Mouse (Mus musculus): ENCODE measurements around the gene Pdgfa. TPM values are rescaled to one million over a fixed set of nuclear protein-coding genes. Genes with fewer than 3 reads are reported as not detected.
A peak's percentile ranks its signal among the peaks of the same experiment; 100 is the strongest.

Gene Pdgfa
- polyA plus RNA-seq, 1 experiment from 2014 or later: 77.7 TPM

DNA sequence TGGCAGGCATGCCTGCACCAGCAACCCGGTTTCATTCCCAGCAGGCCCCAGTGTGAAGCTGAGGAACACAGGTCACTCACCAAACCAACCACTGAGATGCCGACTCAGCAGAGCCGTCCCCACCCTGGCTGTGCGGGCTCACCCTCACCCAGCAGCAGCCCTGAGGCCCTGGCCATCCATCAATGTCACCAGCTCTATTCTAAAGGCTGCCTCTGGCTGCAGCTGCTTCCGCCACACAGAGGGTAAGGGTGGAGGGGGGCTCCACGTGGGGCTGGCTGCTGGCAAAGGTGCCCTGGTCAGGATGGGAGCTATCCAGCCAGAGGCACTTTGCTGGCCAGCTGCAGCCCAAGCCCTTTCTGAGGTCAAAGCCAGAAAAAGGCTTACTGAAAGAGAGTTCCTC lies 62.6 kb downstream of the Pdgfa start:
- H3K4me1 ChIP-seq (replicated peaks; ENCODE audit: insufficient read depth, low read length): peaks cover 4% of the 10 kb centered on the region; the same call in 1 of the 2 replicates
- DNase-seq (ENCODE audit: low spot score) (no peak), ATAC-seq (replicated peaks; ENCODE audit: low FRiP score, low read depth) (peak; percentile 65; the same call in 1 of the 2 replicates)
- no peak overlapping the region for H3K4me2 ChIP-seq (ENCODE audit: low read length)
- H3K36me3 ChIP-seq (ENCODE audit: insufficient read depth, low read length): no peaks in the 10 kb centered on the region
- no peaks in the 10 kb centered on the region for H3K9me3 ChIP-seq (replicated peaks; ENCODE audit: low read length)
- WGBS: 2% methylated on average over 6 of the region's 6 CpGs
- no peaks in the 10 kb centered on the region for H3K27me3 ChIP-seq (ENCODE audit: insufficient read depth, low read length)
- no peak overlapping the region for H3K4me3 ChIP-seq (replicated peaks; ENCODE audit: low read depth, low read length)
- no peak overlapping the region for H3K27ac ChIP-seq
- H3K9ac ChIP-seq (ENCODE audit: low read depth, low read length): no peak overlapping the region
- no peak for TF ChIP-seq CTCF (IDR thresholded peaks at IDR 0.05; ENCODE audit: low read depth)

DNA sequence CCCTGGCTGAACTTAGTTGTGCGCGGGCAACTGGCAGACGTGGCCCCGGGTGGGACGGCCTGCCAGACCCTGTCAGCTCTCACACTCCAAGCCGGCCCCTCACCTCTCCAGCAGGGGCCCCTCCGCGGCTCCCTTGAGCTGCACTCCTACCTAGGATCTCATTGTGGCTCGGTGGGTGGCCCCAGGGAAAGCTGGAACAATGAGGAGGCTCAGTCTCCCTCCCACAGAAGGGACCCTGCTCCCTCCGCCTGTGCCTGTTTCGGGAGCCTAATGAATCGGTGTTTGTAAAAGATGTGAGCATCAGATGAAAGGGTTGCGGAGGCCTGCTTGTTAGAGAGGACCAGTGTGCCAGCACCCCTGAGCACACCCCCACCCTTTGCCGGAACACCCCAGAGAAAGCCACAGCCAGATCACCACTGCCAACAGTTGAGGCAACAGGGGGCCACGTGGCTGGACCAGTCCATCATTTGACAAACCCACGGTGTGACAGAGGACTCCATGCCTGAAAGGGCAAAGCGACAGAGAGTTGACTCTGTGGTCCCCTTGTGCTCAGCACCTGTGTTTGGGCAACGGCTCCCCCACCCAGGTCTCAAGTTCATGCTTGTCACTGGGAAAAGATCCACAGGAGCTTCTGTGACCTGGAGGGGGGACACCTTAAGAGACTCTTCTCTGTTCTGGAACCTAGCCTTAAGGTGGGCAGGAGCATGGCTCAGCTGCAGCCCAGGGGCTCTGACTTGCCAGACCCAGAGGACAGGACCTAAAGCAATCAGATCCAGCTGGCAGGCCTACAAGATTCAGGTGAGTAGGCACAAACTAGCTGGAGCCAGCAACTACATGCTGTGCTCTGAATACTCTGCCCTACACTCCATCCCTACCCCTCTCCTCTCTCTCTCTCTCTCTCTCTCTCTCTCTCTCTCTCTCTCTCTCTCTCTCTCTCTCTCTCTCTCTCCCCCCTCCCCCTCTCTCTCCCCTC lies 64.4 kb downstream of the Pdgfa start:
- TF ChIP-seq CTCF (IDR thresholded peaks at IDR 0.05; ENCODE audit: low read depth): 0 out of 2 replicates have a peak, but pooled peaks have one; percentile 1
- Histone ChIP-seq H3K27ac (no peak overlapping the region), H3K4me1 (replicated peaks; ENCODE audit: insufficient read depth, low read length) (peaks cover 4% of the 10 kb centered on the region; the same call in 1 of the 2 replicates), H3K4me2 (ENCODE audit: low read length) (no peak overlapping the region), H3K36me3 (ENCODE audit: insufficient read depth, low read length) (no peaks in the 10 kb centered on the region), H3K4me3 (replicated peaks; ENCODE audit: low read depth, low read length) (no peak overlapping the region), H3K9ac (ENCODE audit: low read depth, low read length) (no peak overlapping the region), H3K9me3 (replicated peaks; ENCODE audit: low read length) (no peaks in the 10 kb centered on the region), H3K27me3 (ENCODE audit: insufficient read depth, low read length) (no peaks in the 10 kb centered on the region)
- DNase-seq (ENCODE audit: low spot score) (no peak), ATAC-seq (replicated peaks; ENCODE audit: low FRiP score, low read depth) (no peak)
- 19% methylated on average over 18 of the region's 18 CpGs for WGBS

DNA sequence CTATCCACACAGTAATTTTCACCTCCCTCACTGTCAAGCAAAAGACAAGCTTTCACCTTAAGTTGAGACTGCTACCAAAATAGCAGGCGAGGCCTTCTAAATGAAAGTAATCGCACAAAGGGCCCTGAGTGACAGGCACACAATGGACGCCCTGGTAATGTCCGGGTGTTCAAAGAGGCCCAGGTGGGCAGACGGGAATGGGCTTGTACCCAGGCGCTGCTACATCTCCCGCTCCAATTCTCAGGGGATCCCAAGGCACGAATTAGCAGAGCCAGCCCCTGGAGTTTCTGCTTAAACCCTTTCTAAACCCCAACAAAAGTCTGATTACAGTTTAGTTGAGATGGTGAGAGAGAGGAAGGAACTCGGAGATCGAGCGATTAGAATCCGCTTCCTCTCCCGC lies 65.3 kb downstream of the Pdgfa start:
- Histone ChIP-seq H3K27me3 (ENCODE audit: insufficient read depth, low read length) (no peaks in the 10 kb centered on the region), H3K4me2 (ENCODE audit: low read length) (no peak overlapping the region), H3K9me3 (replicated peaks; ENCODE audit: low read length) (no peaks in the 10 kb centered on the region), H3K4me1 (replicated peaks; ENCODE audit: insufficient read depth, low read length) (peaks cover 4% of the 10 kb centered on the region; the same call in 1 of the 2 replicates), H3K27ac (no peak overlapping the region), H3K9ac (ENCODE audit: low read depth, low read length) (no peak overlapping the region), H3K4me3 (replicated peaks; ENCODE audit: low read depth, low read length) (no peak overlapping the region), H3K36me3 (ENCODE audit: insufficient read depth, low read length) (no peaks in the 10 kb centered on the region)
- TF ChIP-seq CTCF (IDR thresholded peaks at IDR 0.05; ENCODE audit: low read depth): no peak
- DNase-seq (ENCODE audit: low spot score) (no peak), ATAC-seq (replicated peaks; ENCODE audit: low FRiP score, low read depth) (no peak)
- 44% methylated on average over 13 of the region's 13 CpGs for WGBS

DNA sequence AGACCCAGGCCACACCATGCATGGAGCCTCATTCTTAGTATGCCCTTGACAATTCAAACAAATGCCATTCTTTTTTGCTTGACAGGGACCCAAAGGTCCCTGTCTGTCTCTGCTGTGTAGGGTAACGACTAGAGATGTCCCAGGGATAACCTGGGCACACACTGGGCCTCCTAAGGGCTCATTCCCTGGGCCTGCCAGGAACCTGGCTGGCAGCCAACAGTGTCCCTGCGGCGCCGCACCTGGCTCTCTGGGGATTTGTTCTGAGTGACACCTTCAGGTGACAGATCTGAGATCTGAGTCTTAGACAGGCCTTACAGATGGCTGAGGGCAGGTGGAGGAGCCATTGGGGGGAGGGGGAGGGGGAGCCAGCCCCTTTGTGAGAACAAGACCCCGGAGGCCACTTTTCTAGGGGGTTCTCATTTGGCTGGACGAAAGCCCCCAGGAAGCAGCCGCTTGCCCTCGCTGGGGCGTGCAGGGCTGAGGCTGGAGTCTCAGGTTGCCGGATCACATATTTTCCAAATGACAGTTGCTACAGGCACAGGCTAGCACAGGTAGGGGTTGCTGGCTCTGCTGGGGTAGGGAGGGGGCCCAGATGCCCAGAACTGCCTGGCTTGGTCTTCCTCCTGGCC lies 67.2 kb downstream of the Pdgfa start:
- Histone ChIP-seq H3K27ac (no peak overlapping the region), H3K4me1 (replicated peaks; ENCODE audit: insufficient read depth, low read length) (peaks cover 4% of the 10 kb centered on the region; the same call in 1 of the 2 replicates), H3K4me2 (ENCODE audit: low read length) (no peak overlapping the region), H3K9ac (ENCODE audit: low read depth, low read length) (no peak overlapping the region), H3K4me3 (replicated peaks; ENCODE audit: low read depth, low read length) (no peak overlapping the region), H3K9me3 (replicated peaks; ENCODE audit: low read length) (no peaks in the 10 kb centered on the region), H3K27me3 (ENCODE audit: insufficient read depth, low read length) (no peaks in the 10 kb centered on the region), H3K36me3 (ENCODE audit: insufficient read depth, low read length) (no peaks in the 10 kb centered on the region)
- ATAC-seq (replicated peaks; ENCODE audit: low FRiP score, low read depth) (no peak), DNase-seq (ENCODE audit: low spot score) (no peak)
- WGBS: 50% methylated on average over 10 of the region's 10 CpGs
- TF ChIP-seq CTCF (IDR thresholded peaks at IDR 0.05; ENCODE audit: low read depth): no peak

Other genes starting within 250 kb of the Pdgfa start
- gene Fam20c, start 242.9 kb downstream of the Pdgfa start, polyA plus RNA-seq (2015; fragmentation: Nextera tagmentation; extraction: Ambion mirVana): 27.3 and 27.6 TPM in 2 replicates
- gene Gm5294, start 177.3 kb downstream of the Pdgfa start, polyA plus RNA-seq (2015; fragmentation: Nextera tagmentation; extraction: Ambion mirVana): not detected in 2 replicates
- 19.3 and 21.8 TPM in 2 replicates for gene Prkar1b, start 152.6 kb upstream of the Pdgfa start, polyA plus RNA-seq (2015; fragmentation: Nextera tagmentation; extraction: Ambion mirVana)
- gene Dnaaf5, start 152.9 kb upstream of the Pdgfa start, polyA plus RNA-seq (2015; fragmentation: Nextera tagmentation; extraction: Ambion mirVana): 4.7 and 5.3 TPM in 2 replicates
- gene Sun1, start 203.3 kb upstream of the Pdgfa start, polyA plus RNA-seq (2015; fragmentation: Nextera tagmentation; extraction: Ambion mirVana): 35.0 and 38.6 TPM in 2 replicates

Data from kidney, postnatal 0 days (tissue).